Mouse (Mus musculus): ENCODE measurements around the gene Gbp7.

DNA sequence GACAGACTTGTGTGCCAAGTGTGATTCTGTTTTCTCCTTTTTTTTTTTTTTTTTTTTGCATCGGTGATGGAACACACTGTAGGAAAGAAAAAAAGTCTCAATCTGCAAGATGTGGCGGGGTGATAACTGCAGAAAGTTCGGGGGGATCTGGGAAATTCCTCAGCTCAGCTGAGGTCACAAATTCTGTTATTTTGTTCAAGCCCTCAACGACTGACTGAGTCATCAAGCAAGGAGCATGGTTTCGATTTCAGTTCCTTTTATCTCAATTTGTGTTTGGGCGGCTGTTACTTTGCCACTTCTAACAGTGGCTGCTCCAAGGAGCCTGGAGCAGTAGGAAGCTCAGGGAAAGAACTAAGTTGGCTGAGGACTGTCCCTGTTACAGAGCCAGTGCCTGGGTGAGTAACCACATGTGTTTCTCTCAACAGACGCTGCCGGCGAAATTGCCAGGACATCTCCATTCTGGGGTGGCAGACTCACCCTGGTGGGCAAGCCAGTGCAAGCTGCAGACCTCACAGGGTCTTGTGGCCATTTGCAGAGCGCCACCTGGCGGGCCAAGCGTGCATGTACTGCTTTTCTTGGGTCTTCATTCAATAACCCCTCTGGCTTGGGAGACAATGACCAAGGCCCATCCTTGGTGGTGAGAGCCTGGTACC lies 30.3 kb downstream of the Gbp7 start:
- TF ChIP-seq CTCF (IDR thresholded peaks at IDR 0.05; ENCODE audit: insufficient read depth, low read depth, low read length): peak; percentile 94
- TF ChIP-seq POLR2A (IDR thresholded peaks at IDR 0.05; ENCODE audit: insufficient read depth, low read depth, low read length): no peak

Measured in olfactory bulb, adult 2 months (tissue).